Mouse (Mus musculus) neutrophil, adult 5-6 weeks (primary cell): Measurements from ENCODE around the gene Prkcb. TPM values are rescaled to one million over a fixed set of nuclear protein-coding genes. Genes with fewer than 3 reads are reported as not detected.

Experiments used
- ATAC-seq: fragments of 151-379, 151-347 bp; 2 replicates; pipeline ENCODE4 v1.8.0; 2017; ENCODE audit warnings: mild to moderate bottlenecking, moderate TSS enrichment; ENCODE audit not compliant: insufficient number of reproducible peaks, poor library complexity, low FRiP score, severe bottlenecking; ENCODE audit errors: extremely low read depth
- total RNA-seq: library from RNA; stranded (forward); fragments of 200-1000 nt; gene quantifications from 2 replicates; pipeline ENCODE4 v1.2.3, GENCODE M21; 2017

The Prkcb gene
- total RNA-seq, 1 experiment from 2014 or later: 446 TPM

GRCm38 (mm10) chr7:122670442-122670872 lies 381.9 kb downstream of the Prkcb start, which contains the start of gene Cacng3:
Gene Cacng3, plus strand, starts transcription at chr7:122670492.
- no peak for ATAC-seq

DNA sequence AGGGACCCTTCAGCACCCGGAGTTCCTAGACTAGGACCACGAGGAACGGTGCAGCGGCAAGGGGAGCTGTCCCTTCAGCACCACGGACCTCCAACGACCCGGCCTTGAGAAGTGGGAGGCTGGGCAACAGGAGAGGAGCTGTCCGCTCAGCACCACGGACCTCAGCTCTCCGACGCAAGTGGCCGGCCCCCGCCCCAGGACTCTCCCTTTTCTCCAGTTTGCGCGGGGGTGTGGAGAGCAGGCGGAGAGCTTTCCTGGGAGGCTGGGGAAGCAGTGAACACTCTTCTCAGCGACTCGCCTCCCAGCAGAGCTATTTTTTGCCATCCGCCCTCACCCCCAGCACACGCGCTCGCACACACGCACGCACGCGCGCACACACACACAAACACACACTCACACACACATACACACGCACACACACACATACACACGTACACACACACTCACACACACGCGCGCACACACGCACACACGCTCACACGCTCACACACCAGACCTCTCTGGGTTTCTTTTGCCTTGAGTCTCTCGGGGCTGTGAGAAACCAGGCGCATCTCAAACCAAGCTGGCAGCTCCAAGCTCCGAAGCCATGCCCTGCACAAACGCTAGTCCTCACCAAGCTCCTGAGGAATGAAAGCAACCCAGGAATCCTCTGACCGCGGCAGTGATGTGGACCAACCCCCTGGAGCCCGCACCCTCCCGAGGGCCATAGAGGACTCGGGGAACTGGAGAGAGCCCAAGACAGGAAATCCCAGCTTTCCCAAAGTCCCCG lies 382.5 kb downstream of the Prkcb start:
- ATAC-seq: no peak

GRCm38 (mm10) chr7:122672981-122673380 lies 384.4 kb downstream of the Prkcb start:
- no peak for ATAC-seq

GRCm38 (mm10) chr7:122675207-122675606 lies 386.7 kb downstream of the Prkcb start:
- no peak for ATAC-seq

Other genes with a start within 250 kb of the Prkcb start
- gene Ubfd1, start 221.6 kb upstream of the Prkcb start, total RNA-seq: 24.6 and 24.9 TPM in 2 replicates
- gene Ears2, start 221.5 kb upstream of the Prkcb start, total RNA-seq: 6.6 and 7.4 TPM in 2 replicates
- gene Ndufab1, start 186.9 kb upstream of the Prkcb start, total RNA-seq: 32.8 and 34.1 TPM in 2 replicates
- gene Palb2, start 155.8 kb upstream of the Prkcb start, total RNA-seq: 6.2 and 7.1 TPM in 2 replicates
- gene Dctn5, start 155.7 kb upstream of the Prkcb start, total RNA-seq: 83.0 and 88.3 TPM in 2 replicates
- 0.49 and 0.81 TPM in 2 replicates for gene Plk1, start 129.3 kb upstream of the Prkcb start, total RNA-seq
- gene Ern2, start 102.5 kb upstream of the Prkcb start, total RNA-seq: not detected in 2 replicates
- gene Chp2, start 69.3 kb upstream of the Prkcb start, total RNA-seq: not detected in 2 replicates